Mouse (Mus musculus) thymus, adult 2 months (tissue): Measurements from ENCODE around the gene Tex13b.

Experiments
- CTCF ChIP-seq: fragments of 200-500 bp; IDR thresholded peaks from 2 replicates; pipeline ENCODE4 v1.5.1; 2012; ENCODE audit warnings: mild to moderate bottlenecking, control low read depth, low read length, moderate library complexity, borderline replicate concordance; ENCODE audit not compliant: control insufficient read depth, poor library complexity, insufficient read depth; ENCODE audit errors: extremely low read depth
- POLR2A ChIP-seq: fragments of 200-500 bp; IDR thresholded peaks from 2 replicates; pipeline ENCODE4 v1.6.1; 2012; ENCODE audit warnings: mild to moderate bottlenecking, low read length, control low read depth, moderate library complexity; ENCODE audit not compliant: control insufficient read depth, poor library complexity, insufficient read depth; ENCODE audit errors: extremely low read depth

- TF ChIP-seq POLR2A (no peak), CTCF (no peak)
These were observed 43.4 kb downstream of the Tex13b start for GRCm38 (mm10) chrX:140769794-140770193.
